Mouse (Mus musculus) kidney, adult 2 months (tissue): ENCODE results near the gene C8g. TPM values are rescaled to one million over a fixed set of nuclear protein-coding genes. Genes with fewer than 3 reads are reported as not detected.

Source experiments
- DNase-seq: peaks from one replicate; pipeline ENCODE4 v3.0.0; 2021
- H3K27ac ChIP-seq: fragments of 200-500 bp; 2 replicates; pipeline ENCODE4 v1.5.1; 2012; ENCODE audit warnings: low read depth, low read length, control low read depth, inconsistent platforms; ENCODE audit not compliant: insufficient read depth
- H3K27me3 ChIP-seq: fragments of 200-500 bp; replicated peaks from 2 replicates; pipeline ENCODE4 v1.6.1; 2012; ENCODE audit warnings: mild to moderate bottlenecking, moderate library complexity, low read length, inconsistent platforms; ENCODE audit not compliant: control insufficient read depth, insufficient read depth
- H3K36me3 ChIP-seq: fragments of 200-500 bp; 2 replicates; pipeline ENCODE4 v1.6.1; 2012; ENCODE audit warnings: mild to moderate bottlenecking, moderate library complexity, low read length, inconsistent platforms; ENCODE audit not compliant: control insufficient read depth, insufficient read depth
- H3K4me1 ChIP-seq: fragments of 200-500 bp; 2 replicates; pipeline ENCODE4 v1.6.1; 2011; ENCODE audit warnings: low read length; ENCODE audit not compliant: control insufficient read depth, insufficient read depth
- H3K4me3 ChIP-seq: fragments of 200-500 bp; 2 replicates; pipeline ENCODE4 v1.5.1; 2011; ENCODE audit warnings: mild to moderate bottlenecking, low read depth, low read length, control low read depth; ENCODE audit not compliant: insufficient read depth
- CTCF ChIP-seq: fragments of 200-500 bp; conservative IDR thresholded peaks from 2 replicates; pipeline ENCODE4 v1.5.1; 2011; ENCODE audit warnings: low read depth, mild to moderate bottlenecking, control low read depth, low read length, moderate library complexity, mixed read lengths; ENCODE audit not compliant: insufficient read depth, insufficient read length
- POLR2A ChIP-seq: fragments of 200-500 bp; IDR thresholded peaks from one replicate; pipeline ENCODE4 v1.6.1; 2011; ENCODE audit warnings: low read depth, low read length, control low read depth
- WGBS: fragments of 180-500 bp; shearing (Covaris S2); methylation state at CpG from one replicate; pipeline ENCODE4 v1.1.7; 2018; 5-methylcytosine and 5-hydroxymethylcytosine counted together
- polyA plus RNA-seq: library from polyadenylated mRNA; depleted of rRNA; stranded (reverse); fragments of >200 nt; gene quantifications from 2 replicates; pipeline ENCODE4 v1.2.3, GENCODE M21; 2012

The C8g gene
- polyA plus RNA-seq, 1 experiment = 20.6 TPM

- Histone ChIP-seq H3K36me3 (no peaks in the 10 kb centered on the region), H3K27me3 (no peaks in the 10 kb centered on the region), H3K27ac (peak within 1 kb of the TSS; percentile 93), H3K4me1 (peaks cover 11% of the 10 kb centered on the region; the same call in 1 of the 2 replicates), H3K4me3 (peak within 1 kb of the TSS; percentile 92)
- no peak for TF ChIP-seq POLR2A
- no peak for TF ChIP-seq CTCF
- peak; percentile 94 for DNase-seq
- WGBS = under 1% methylated on average over 36 of the region's 44 CpGs
Observed at GRCm38 (mm10) chr2:25500576-25501405, 728 bp downstream of the C8g start, which contains the start of gene Fbxw5. TSS of gene Fbxw5 (plus strand) at chr2:25500750.

GRCm38 (mm10) chr2:25500071-25500575 lies 1.4 kb downstream of the C8g start:
- Histone ChIP-seq H3K27me3 (no peaks in the 10 kb centered on the region), H3K36me3 (no peaks in the 10 kb centered on the region), H3K4me3 (peak overlapping the region; percentile 55), H3K27ac (peak overlapping the region; percentile 84), H3K4me1 (peaks cover 11% of the 10 kb centered on the region; the same call in 1 of the 2 replicates)
- DNase-seq = no peak
- TF ChIP-seq CTCF (no peak), POLR2A (peak; percentile 32)
- 56% methylated on average over 6 of the region's 6 CpGs for WGBS

DNA sequence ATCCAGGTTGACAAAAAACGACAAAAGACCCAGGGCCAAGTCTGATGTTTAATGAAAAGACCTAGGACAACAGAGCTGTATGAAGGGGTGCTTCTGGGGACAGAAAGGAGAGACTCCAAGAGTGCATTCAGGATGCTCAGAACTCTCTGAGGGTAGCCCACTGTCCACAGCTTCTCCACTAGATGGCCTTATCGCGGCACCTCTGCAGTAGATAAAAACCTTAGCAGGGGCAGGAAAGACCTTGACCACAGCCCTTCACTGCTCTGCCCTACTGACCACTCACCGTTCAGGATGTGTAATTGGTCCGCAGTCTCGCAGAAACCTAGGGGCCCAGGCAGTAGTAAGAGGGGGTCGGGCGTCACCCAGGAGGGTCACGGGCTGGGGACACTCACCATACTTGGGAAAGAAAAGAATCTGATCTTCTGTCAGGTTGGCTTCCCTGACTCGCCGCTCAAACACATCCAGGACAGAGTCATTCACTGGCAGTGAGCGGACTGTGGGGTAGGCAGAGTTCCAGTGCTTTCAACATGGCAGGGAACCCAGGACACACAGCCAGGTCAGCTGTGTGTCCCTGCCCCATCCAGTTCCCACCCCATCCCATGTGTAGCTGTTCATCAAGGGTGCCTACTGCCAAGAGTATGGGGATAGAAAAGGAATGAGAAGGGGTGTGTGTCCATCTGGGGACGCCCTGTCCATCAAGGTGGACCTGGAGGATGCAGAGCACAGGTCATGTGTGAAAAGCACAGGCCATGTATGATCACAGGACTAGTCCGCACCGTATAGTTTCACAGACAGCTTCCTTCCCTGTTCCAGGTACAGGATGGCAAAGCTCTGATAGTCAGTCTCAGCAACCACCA lies 2.7 kb downstream of the C8g start:
- H3K4me1 ChIP-seq = peaks cover 11% of the 10 kb centered on the region; the same call in 1 of the 2 replicates
- DNase-seq = no peak
- no peak overlapping the region for H3K4me3 ChIP-seq
- H3K27ac ChIP-seq = no peak overlapping the region; the same call in 1 of the 2 replicates
- H3K36me3 ChIP-seq = no peaks in the 10 kb centered on the region
- 75% methylated on average over 15 of the region's 15 CpGs for WGBS
- H3K27me3 ChIP-seq = no peaks in the 10 kb centered on the region
- 0 out of 2 replicates have a peak, but pooled peaks have one; percentile 7 for TF ChIP-seq CTCF
- no peak for TF ChIP-seq POLR2A

DNA sequence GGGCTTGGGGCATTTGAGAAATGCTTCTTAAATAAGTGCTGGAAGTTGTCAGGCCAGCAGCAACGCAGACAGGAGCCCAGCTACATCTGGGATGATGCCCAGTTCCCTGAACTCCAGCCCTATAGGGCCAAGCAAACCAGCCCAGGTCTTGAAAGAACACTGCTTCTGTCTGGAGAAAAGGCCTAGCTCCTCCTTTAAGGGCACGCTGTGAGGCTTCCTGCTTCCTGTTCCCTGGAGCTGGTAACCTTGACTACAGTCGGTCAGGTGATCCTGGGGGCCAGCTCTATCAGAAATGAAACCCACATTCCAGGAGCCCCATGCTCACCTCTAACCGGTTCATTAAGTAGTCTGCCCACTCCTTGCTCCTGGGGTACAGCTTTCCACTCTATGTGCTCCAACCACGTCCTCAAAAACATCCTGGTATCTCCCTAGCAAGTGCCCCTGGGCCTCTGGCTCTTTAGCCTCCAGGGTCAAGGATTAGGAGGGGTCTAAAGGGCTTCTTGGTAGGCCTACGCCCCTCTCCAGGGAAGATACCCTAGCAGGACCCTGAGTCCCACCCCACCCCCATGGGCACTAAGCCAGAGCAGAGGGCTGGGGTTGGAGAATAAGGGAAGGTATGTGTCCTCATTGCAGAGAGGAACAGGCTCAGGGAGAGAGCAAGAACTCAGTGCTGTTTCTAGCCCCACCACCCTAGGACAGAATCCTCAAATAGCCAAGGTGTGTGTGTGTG lies 3.5 kb downstream of the C8g start:
- DNase-seq = peak; percentile 26
- peaks cover 11% of the 10 kb centered on the region; the same call in 1 of the 2 replicates for H3K4me1 ChIP-seq
- TF ChIP-seq POLR2A = no peak
- no peak for TF ChIP-seq CTCF
- no peaks in the 10 kb centered on the region for H3K36me3 ChIP-seq
- H3K27ac ChIP-seq = peak overlapping the region; percentile 29
- H3K27me3 ChIP-seq = no peaks in the 10 kb centered on the region
- no peak overlapping the region for H3K4me3 ChIP-seq
- 40% methylated on average over 6 of the region's 6 CpGs for WGBS

DNA sequence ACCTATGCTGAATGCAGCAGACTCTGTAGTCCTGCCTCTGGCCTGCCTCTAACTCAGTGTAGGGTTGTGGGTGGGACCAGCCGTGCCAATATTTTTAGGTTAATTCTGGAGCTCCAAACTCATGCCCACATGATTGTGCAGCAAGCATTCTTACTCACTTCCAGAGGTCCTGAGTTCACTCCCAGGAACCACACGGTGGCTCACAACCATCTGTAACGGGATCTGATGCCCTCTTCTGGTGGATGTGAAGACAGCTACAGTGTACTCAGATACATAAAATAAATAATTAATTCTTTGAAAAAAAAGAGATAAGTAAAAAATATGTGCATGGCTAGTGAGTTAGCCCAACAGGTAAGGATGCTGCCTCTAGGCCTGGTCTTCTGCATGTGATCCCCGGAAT lies 5.1 kb downstream of the C8g start:
- TF ChIP-seq POLR2A = no peak
- TF ChIP-seq CTCF = peak; percentile 67
- Histone ChIP-seq H3K27ac (no peak overlapping the region), H3K27me3 (no peaks in the 10 kb centered on the region), H3K36me3 (no peaks in the 10 kb centered on the region), H3K4me3 (no peak overlapping the region), H3K4me1 (peaks cover 5% of the 10 kb centered on the region; the same call in 1 of the 2 replicates)
- WGBS = 46% methylated on average over 4 of the region's 4 CpGs
- peak; percentile 62 for DNase-seq

DNA sequence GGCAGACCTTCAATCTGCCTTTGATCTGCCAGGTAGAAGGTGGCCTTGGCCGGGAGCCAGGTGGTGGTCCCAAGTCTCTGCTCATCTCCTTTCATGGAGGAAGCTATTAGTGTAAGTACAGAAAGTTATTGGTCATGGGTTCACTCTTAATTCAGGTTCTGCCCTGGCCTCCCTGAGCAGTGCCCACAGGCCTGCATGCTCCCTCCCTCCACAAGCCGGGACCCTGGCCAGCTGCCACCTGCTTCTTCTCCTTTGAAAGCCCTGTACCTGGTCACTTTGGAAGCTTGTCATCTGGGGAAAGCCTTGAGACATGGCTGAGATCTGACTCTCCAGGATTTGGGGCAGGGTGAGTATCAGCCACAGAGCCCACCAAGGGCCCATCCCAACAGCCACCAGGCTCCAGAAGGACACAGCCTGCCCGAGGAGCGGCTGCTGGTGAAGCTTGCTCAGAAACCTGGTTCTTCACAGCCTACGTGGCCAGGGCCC lies 8.0 kb downstream of the C8g start, which contains the start of gene Lcn12:
TSS of gene Lcn12 (minus strand) at position 436 of the 486 bp plus-strand sequence.
- WGBS = 79% methylated on average over 5 of the region's 5 CpGs
- Histone ChIP-seq H3K4me1 (no peaks in the 10 kb centered on the region), H3K27me3 (no peaks in the 10 kb centered on the region), H3K4me3 (no peak within 1 kb of the TSS), H3K36me3 (no peaks in the 10 kb centered on the region), H3K27ac (no peak within 1 kb of the TSS)
- DNase-seq = peak; percentile 26
- TF ChIP-seq POLR2A = no peak
- TF ChIP-seq CTCF = no peak
